Mouse (Mus musculus): ENCODE results near the gene Klf15.

DNA sequence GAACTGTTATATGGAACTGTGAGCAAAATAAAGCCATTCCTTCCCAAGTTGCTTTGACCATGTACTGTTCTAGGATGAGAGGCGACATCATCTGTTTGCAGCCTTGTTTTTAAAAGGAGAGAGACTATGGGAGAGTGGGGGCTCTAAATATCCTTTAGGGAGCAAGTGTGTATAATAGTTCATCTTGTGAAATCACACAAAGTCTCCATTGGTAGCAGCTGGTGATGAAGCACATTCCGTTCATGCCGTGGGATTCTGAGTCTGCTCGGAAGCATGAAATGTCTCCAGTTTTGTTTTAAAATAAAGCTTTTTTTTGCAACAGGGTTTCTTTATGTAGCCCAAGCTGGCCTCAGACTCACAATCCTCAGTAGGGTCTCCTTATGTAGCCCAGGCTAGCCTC, 36.4 kb upstream of the Klf15 start:
- no peak for TF ChIP-seq POLR2A (IDR thresholded peaks at IDR 0.05; ENCODE audit: borderline replicate concordance, insufficient read depth, low read length)
- no peak for TF ChIP-seq CTCF (IDR thresholded peaks at IDR 0.05; ENCODE audit: borderline replicate concordance, insufficient read depth, low read depth, low read length)

All from cerebellum, adult 2 months (tissue).